Mouse (Mus musculus): ENCODE measurements around the gene Fdps. TPM values are rescaled to one million over a fixed set of nuclear protein-coding genes. Genes with fewer than 3 reads are reported as not detected.
A peak's percentile ranks its signal among the peaks of the same experiment; 100 is the strongest.

Gene Fdps
- polyA plus RNA-seq, 1 experiment from 2014 or later: 183 TPM

DNA sequence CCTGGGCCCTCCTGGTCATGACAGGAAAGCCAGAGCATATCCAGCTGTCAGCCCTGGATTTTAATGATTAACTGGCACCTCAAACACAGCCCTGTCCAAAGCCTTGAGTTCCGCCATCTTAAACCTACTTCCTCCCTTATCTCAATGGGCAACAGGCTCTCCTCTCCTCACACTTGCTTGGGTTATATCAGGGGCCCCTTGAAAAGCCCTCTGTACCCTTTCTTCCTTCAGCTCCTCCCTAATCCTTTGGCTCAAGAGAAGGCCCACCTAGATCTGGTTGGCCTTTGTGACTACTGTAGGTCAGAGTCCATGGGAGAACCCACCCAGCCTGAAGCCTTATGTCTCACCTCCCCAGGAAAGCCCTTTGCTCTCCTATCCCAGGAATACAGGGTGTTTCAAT, 32.0 kb upstream of the Fdps start:
- Histone ChIP-seq H3K4me1 (ENCODE audit: control insufficient read depth, insufficient read depth, low read length) (no peaks in the 10 kb centered on the region), H3K9me3 (ENCODE audit: control insufficient read depth, low read length) (no peaks in the 10 kb centered on the region), H3K4me3 (ENCODE audit: low read depth, low read length) (no peak overlapping the region), H3K4me2 (ENCODE audit: low read depth, low read length) (no peak overlapping the region), H3K27ac (replicated peaks; ENCODE audit: low read depth, low read length) (no peak overlapping the region), H3K27me3 (replicated peaks; ENCODE audit: control insufficient read depth, insufficient read depth, low read length) (no peaks in the 10 kb centered on the region), H3K9ac (ENCODE audit: low read depth, low read length) (no peak overlapping the region), H3K36me3 (ENCODE audit: control insufficient read depth, insufficient read depth, low read length) (no peaks in the 10 kb centered on the region)
- DNase-seq (ENCODE audit: low spot score): no peak
- ATAC-seq (ENCODE audit: low read depth): no peak
- 85% methylated on average over 1 of the region's 1 CpGs for WGBS

- Histone ChIP-seq H3K27ac (replicated peaks; ENCODE audit: low read depth, low read length) (no peak overlapping the region), H3K9me3 (ENCODE audit: control insufficient read depth, low read length) (no peaks in the 10 kb centered on the region), H3K9ac (ENCODE audit: low read depth, low read length) (no peak overlapping the region), H3K27me3 (replicated peaks; ENCODE audit: control insufficient read depth, insufficient read depth, low read length) (no peaks in the 10 kb centered on the region), H3K4me1 (ENCODE audit: control insufficient read depth, insufficient read depth, low read length) (no peaks in the 10 kb centered on the region), H3K4me2 (ENCODE audit: low read depth, low read length) (no peak overlapping the region), H3K4me3 (ENCODE audit: low read depth, low read length) (no peak overlapping the region), H3K36me3 (ENCODE audit: control insufficient read depth, insufficient read depth, low read length) (no peaks in the 10 kb centered on the region)
- WGBS: 78% methylated on average over 7 of the region's 7 CpGs
- DNase-seq (ENCODE audit: low spot score) (no peak), ATAC-seq (ENCODE audit: low read depth) (no peak)
Observed at GRCm38 (mm10) chr3:89133063-89133450, 31.3 kb upstream of the Fdps start.

- peak overlapping the region; percentile 56 for H3K4me2 ChIP-seq (ENCODE audit: low read depth, low read length)
- peak overlapping the region; percentile 53 for H3K9ac ChIP-seq (ENCODE audit: low read depth, low read length)
- no peak overlapping the region for H3K27ac ChIP-seq (replicated peaks; ENCODE audit: low read depth, low read length)
- H3K36me3 ChIP-seq (ENCODE audit: control insufficient read depth, insufficient read depth, low read length): no peaks in the 10 kb centered on the region
- no peaks in the 10 kb centered on the region for H3K9me3 ChIP-seq (ENCODE audit: control insufficient read depth, low read length)
- 13% methylated on average over 29 of the region's 30 CpGs for WGBS
- ATAC-seq (ENCODE audit: low read depth) (no peak), DNase-seq (ENCODE audit: low spot score) (peak; percentile 23)
- H3K4me1 ChIP-seq (ENCODE audit: control insufficient read depth, insufficient read depth, low read length): no peaks in the 10 kb centered on the region
- H3K27me3 ChIP-seq (replicated peaks; ENCODE audit: control insufficient read depth, insufficient read depth, low read length): no peaks in the 10 kb centered on the region
- H3K4me3 ChIP-seq (ENCODE audit: low read depth, low read length): peak overlapping the region; percentile 33
Observed at GRCm38 (mm10) chr3:89132285-89133062, 30.7 kb upstream of the Fdps start.

GRCm38 (mm10) chr3:89131816-89132215, 30.1 kb upstream of the Fdps start:
- H3K27ac ChIP-seq (replicated peaks; ENCODE audit: low read depth, low read length): no peak overlapping the region
- peak overlapping the region; percentile 33 for H3K4me3 ChIP-seq (ENCODE audit: low read depth, low read length)

GRCm38 (mm10) chr3:89129908-89130307, 28.1 kb upstream of the Fdps start:
- no peak for DNase-seq (ENCODE audit: low spot score)
- no peaks in the 10 kb centered on the region for H3K4me1 ChIP-seq (ENCODE audit: control insufficient read depth, insufficient read depth, low read length)
- H3K36me3 ChIP-seq (ENCODE audit: control insufficient read depth, insufficient read depth, low read length): no peaks in the 10 kb centered on the region
- H3K9ac ChIP-seq (ENCODE audit: low read depth, low read length): no peak overlapping the region
- 87% methylated on average over 3 of the region's 3 CpGs for WGBS
- H3K4me3 ChIP-seq (ENCODE audit: low read depth, low read length): no peak overlapping the region
- no peak overlapping the region for H3K4me2 ChIP-seq (ENCODE audit: low read depth, low read length)
- no peaks in the 10 kb centered on the region for H3K9me3 ChIP-seq (ENCODE audit: control insufficient read depth, low read length)
- ATAC-seq (ENCODE audit: low read depth): no peak
- no peaks in the 10 kb centered on the region for H3K27me3 ChIP-seq (replicated peaks; ENCODE audit: control insufficient read depth, insufficient read depth, low read length)
- no peak overlapping the region for H3K27ac ChIP-seq (replicated peaks; ENCODE audit: low read depth, low read length)

More at GRCm38 (mm10) chr3:89131816-89132215, 30.1 kb upstream of the Fdps start:
- DNase-seq (ENCODE audit: low spot score) (no peak), ATAC-seq (ENCODE audit: low read depth) (no peak)
- no peaks in the 10 kb centered on the region for H3K27me3 ChIP-seq (replicated peaks; ENCODE audit: control insufficient read depth, insufficient read depth, low read length)
- H3K36me3 ChIP-seq (ENCODE audit: control insufficient read depth, insufficient read depth, low read length): no peaks in the 10 kb centered on the region
- no peaks in the 10 kb centered on the region for H3K4me1 ChIP-seq (ENCODE audit: control insufficient read depth, insufficient read depth, low read length)
- H3K9ac ChIP-seq (ENCODE audit: low read depth, low read length): peak overlapping the region; percentile 53; the same call in 1 of the 2 replicates
- H3K4me2 ChIP-seq (ENCODE audit: low read depth, low read length): peak overlapping the region; percentile 56
- 33% methylated on average over 4 of the region's 4 CpGs for WGBS
- no peaks in the 10 kb centered on the region for H3K9me3 ChIP-seq (ENCODE audit: control insufficient read depth, low read length)

GRCm38 (mm10) chr3:89125981-89126380, 24.2 kb upstream of the Fdps start:
- Histone ChIP-seq H3K4me2 (ENCODE audit: low read depth, low read length) (no peak overlapping the region), H3K4me1 (ENCODE audit: control insufficient read depth, insufficient read depth, low read length) (no peaks in the 10 kb centered on the region), H3K4me3 (ENCODE audit: low read depth, low read length) (no peak overlapping the region), H3K36me3 (ENCODE audit: control insufficient read depth, insufficient read depth, low read length) (no peaks in the 10 kb centered on the region), H3K9ac (ENCODE audit: low read depth, low read length) (no peak overlapping the region), H3K27ac (replicated peaks; ENCODE audit: low read depth, low read length) (no peak overlapping the region), H3K27me3 (replicated peaks; ENCODE audit: control insufficient read depth, insufficient read depth, low read length) (no peaks in the 10 kb centered on the region), H3K9me3 (ENCODE audit: control insufficient read depth, low read length) (no peaks in the 10 kb centered on the region)
- WGBS: 91% methylated on average over 3 of the region's 3 CpGs
- no peak for DNase-seq (ENCODE audit: low spot score)
- ATAC-seq (ENCODE audit: low read depth): no peak

- no peak overlapping the region for H3K4me3 ChIP-seq (ENCODE audit: low read depth, low read length)
- no peak overlapping the region for H3K4me2 ChIP-seq (ENCODE audit: low read depth, low read length)
- ATAC-seq (ENCODE audit: low read depth) (no peak), DNase-seq (ENCODE audit: low spot score) (no peak)
- 68% methylated on average over 3 of the region's 3 CpGs for WGBS
- no peaks in the 10 kb centered on the region for H3K36me3 ChIP-seq (ENCODE audit: control insufficient read depth, insufficient read depth, low read length)
- H3K27ac ChIP-seq (replicated peaks; ENCODE audit: low read depth, low read length): no peak overlapping the region
- H3K9ac ChIP-seq (ENCODE audit: low read depth, low read length): no peak overlapping the region
- no peaks in the 10 kb centered on the region for H3K4me1 ChIP-seq (ENCODE audit: control insufficient read depth, insufficient read depth, low read length)
- no peaks in the 10 kb centered on the region for H3K27me3 ChIP-seq (replicated peaks; ENCODE audit: control insufficient read depth, insufficient read depth, low read length)
- no peaks in the 10 kb centered on the region for H3K9me3 ChIP-seq (ENCODE audit: control insufficient read depth, low read length)
Observed at GRCm38 (mm10) chr3:89124241-89124640, 22.5 kb upstream of the Fdps start.

DNA sequence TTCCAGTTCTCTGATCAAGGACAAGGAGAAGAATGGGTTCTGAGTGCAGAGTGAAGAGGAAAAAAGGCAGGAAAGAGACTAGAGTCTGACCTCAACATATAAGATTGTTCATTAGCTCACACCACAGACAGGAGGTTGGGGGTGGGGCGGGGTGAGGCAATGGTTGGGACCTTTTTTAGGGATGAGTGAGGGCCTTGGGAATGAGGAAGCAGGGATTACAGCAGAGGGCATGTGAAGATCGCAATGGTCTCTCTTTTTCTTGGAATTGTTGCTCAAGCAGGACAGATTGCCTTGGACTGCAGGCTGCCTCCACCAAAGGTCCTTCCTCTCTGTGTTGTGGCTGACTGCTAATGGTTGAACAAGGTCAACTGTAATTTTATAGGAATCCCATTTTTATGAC, 21.6 kb upstream of the Fdps start:
- no peak overlapping the region for H3K4me2 ChIP-seq (ENCODE audit: low read depth, low read length)
- no peaks in the 10 kb centered on the region for H3K27me3 ChIP-seq (replicated peaks; ENCODE audit: control insufficient read depth, insufficient read depth, low read length)
- no peaks in the 10 kb centered on the region for H3K4me1 ChIP-seq (ENCODE audit: control insufficient read depth, insufficient read depth, low read length)
- WGBS: 69% methylated on average over 2 of the region's 2 CpGs
- H3K36me3 ChIP-seq (ENCODE audit: control insufficient read depth, insufficient read depth, low read length): no peaks in the 10 kb centered on the region
- H3K4me3 ChIP-seq (ENCODE audit: low read depth, low read length): no peak overlapping the region
- ATAC-seq (ENCODE audit: low read depth): no peak
- no peak for DNase-seq (ENCODE audit: low spot score)
- H3K9me3 ChIP-seq (ENCODE audit: control insufficient read depth, low read length): no peaks in the 10 kb centered on the region
- H3K9ac ChIP-seq (ENCODE audit: low read depth, low read length): no peak overlapping the region
- H3K27ac ChIP-seq (replicated peaks; ENCODE audit: low read depth, low read length): no peak overlapping the region

GRCm38 (mm10) chr3:89115522-89115921, 13.8 kb upstream of the Fdps start:
- no peaks in the 10 kb centered on the region for H3K27me3 ChIP-seq (replicated peaks; ENCODE audit: control insufficient read depth, insufficient read depth, low read length)
- no peaks in the 10 kb centered on the region for H3K4me1 ChIP-seq (ENCODE audit: control insufficient read depth, insufficient read depth, low read length)
- DNase-seq (ENCODE audit: low spot score) (peak; percentile 22), ATAC-seq (ENCODE audit: low read depth) (0 out of 2 replicates have a peak, but pooled peaks have one; percentile 22)
- no peaks in the 10 kb centered on the region for H3K36me3 ChIP-seq (ENCODE audit: control insufficient read depth, insufficient read depth, low read length)
- peaks cover 5% of the 10 kb centered on the region; the same call in 1 of the 2 replicates for H3K9me3 ChIP-seq (ENCODE audit: control insufficient read depth, low read length)
- H3K4me2 ChIP-seq (ENCODE audit: low read depth, low read length): no peak overlapping the region
- 4% methylated on average over 2 of the region's 2 CpGs for WGBS
- H3K9ac ChIP-seq (ENCODE audit: low read depth, low read length): no peak overlapping the region
- no peak overlapping the region for H3K4me3 ChIP-seq (ENCODE audit: low read depth, low read length)
- H3K27ac ChIP-seq (replicated peaks; ENCODE audit: low read depth, low read length): no peak overlapping the region

Measured in embryonic facial prominence, embryonic 14.5 days (tissue).